Mouse (Mus musculus): Measurements from ENCODE around the gene Dclk3.
A peak's percentile ranks its signal among the peaks of the same experiment; 100 is the strongest.

Dclk3 gene

GRCm38 (mm10) chr9:111486645-111487477 is 48.0 kb downstream of the Dclk3 start:
- DNase-seq (ENCODE audit: low read depth, low spot score): peak; percentile 84

DNA sequence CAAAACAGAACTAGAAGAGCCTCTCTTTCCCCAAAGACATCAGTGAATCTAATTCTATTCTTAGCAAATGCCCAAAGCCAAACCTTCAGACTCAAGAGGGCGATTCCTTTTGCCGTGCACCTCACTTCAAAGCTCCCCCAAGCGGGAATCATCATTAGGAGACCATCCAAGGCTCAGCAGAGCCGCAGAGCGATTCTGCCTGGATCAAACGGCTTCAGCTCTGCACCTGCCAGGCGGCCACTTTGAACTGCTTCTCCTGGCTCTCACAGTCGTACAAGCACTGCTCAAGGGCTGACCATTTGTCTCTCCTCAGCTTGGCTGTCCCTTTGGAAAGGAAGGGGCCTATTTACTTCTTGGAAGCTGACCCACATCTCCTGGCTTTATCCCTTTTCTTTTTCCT is 51.7 kb downstream of the Dclk3 start:
- DNase-seq (ENCODE audit: low read depth, low spot score): no peak

DNA sequence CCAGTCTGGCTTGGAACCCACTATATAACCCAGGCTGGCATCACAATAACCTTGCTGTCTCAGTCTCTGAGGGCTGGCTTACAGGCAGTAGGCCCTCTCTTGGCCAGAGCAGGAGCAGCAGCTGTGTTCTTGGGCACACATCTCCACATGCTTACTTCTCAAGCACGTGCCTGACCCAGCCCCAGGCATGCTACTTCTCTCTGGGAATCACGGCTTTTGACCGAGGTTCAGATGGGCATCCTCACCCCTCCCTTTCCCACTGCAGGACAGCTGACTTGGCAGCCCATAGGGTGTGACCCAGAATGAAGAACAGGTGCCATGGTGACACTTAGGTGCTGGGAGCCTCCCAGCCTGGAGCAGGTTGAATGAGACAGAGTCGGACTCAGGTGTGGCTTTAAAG is 52.4 kb downstream of the Dclk3 start:
- peak; percentile 32 for DNase-seq (ENCODE audit: low read depth, low spot score)

- DNase-seq (ENCODE audit: low read depth, low spot score): no peak
These were observed 54.6 kb downstream of the Dclk3 start for GRCm38 (mm10) chr9:111493490-111493889.

DNA sequence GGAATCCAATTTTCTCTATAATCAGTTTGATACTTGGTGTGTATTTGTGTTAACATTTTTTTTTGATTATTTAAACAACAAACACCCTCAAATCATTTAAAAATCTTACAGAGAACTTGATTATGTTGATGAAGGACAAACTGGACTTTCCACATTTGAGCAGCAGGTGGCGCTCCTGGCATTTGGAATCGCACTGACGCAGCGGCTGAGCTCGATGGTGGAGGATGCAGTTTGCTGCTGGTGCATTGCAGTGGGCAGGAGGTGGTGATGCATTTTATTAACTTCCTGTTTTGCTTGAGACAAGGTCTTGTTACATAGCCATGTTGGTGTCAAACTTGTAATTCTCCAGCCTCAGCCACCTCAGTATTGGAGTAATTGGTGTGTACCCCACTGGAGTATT is 56.7 kb downstream of the Dclk3 start:
- peak; percentile 72 for DNase-seq (ENCODE audit: low read depth, low spot score)

- DNase-seq (ENCODE audit: low read depth, low spot score): peak; percentile 78
These were observed 58.4 kb downstream of the Dclk3 start for GRCm38 (mm10) chr9:111497074-111497811.

- DNase-seq (ENCODE audit: low read depth, low spot score): no peak
These were observed 61.3 kb downstream of the Dclk3 start for GRCm38 (mm10) chr9:111500211-111500610.

- DNase-seq (ENCODE audit: low read depth, low spot score): peak; percentile 83
These were observed 67.2 kb downstream of the Dclk3 start for GRCm38 (mm10) chr9:111506075-111506474.

GRCm38 (mm10) chr9:111514586-111515473 is 75.9 kb downstream of the Dclk3 start:
- no peak for DNase-seq (ENCODE audit: low read depth, low spot score)

DNA sequence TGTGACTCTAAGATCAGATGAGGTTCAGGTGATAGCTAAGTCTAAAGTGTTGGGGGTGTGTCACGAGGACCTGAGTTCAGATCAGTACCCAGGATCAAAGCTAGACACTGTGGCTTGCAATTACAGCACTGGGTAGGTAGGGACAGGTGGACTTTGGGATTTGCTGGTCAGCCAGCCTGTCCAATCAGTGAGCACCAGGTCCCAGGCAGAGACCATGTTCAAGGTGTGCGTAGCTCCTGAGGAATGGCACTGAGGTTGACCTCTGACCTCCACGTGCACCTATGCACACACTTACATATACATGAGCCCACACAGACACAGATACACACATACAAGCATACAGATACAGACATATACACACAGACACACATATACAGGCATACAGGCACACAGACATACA is 76.7 kb downstream of the Dclk3 start:
- DNase-seq (ENCODE audit: low read depth, low spot score): no peak

GRCm38 (mm10) chr9:111522226-111522625 is 83.3 kb downstream of the Dclk3 start:
- peak; percentile 13 for DNase-seq (ENCODE audit: low read depth, low spot score)

DNA sequence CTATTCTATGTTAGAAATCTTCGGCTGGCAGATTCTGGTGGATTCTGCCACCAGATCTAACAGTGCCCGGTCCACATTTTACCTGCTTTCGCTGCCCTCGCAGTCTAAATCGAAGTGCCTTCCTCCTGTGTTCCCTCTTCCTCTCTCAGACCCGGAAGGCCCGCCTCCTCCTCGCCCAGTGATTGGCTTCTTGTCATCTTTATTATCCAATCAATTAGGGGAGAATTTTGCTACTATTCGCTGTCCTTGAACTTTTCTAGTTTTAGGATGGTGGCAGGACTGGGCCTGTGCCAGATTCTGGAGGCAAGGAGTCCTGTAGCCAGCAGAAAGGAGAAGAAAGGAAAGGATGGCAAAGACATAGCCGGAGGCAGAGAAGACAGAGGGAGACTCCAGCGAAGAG is 84.2 kb downstream of the Dclk3 start:
- DNase-seq (ENCODE audit: low read depth, low spot score): peak; percentile 41

- DNase-seq (ENCODE audit: low read depth, low spot score): peak; percentile 42
These were observed 85.0 kb downstream of the Dclk3 start for GRCm38 (mm10) chr9:111523871-111524270.

GRCm38 (mm10) chr9:111534744-111535423 is 96.0 kb downstream of the Dclk3 start:
- no peak for DNase-seq (ENCODE audit: low read depth, low spot score)

DNA sequence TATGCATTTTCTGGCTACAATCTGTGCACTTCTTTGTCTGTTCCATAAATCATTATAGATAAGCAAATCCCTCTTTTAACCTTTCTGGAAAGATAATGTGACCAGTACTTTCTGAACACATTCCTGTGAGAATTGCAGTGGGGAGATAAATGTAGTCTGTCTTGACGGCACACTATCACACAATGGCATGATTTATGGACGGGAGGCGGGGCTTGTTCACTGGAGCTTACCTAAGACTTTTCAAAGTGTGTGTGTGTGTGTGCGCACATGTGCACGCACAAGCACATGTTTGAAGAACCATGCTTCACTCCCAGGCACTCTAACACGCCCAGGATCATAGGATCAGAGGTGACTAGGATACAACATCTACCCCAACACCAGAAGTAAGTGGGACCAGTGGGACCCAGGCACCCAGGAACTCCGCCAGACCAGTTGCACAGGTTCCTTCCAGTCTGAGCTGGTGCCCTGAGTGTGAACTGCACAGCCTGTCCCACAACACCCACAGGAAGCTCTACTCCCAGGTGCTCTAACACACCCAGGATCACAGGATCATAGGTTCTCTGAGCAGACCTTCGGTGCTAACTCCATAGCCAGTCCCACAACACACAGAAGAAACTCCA is 96.7 kb downstream of the Dclk3 start:
- DNase-seq (ENCODE audit: low read depth, low spot score): no peak
